Mouse (Mus musculus) spleen, adult 18-20 months (tissue): ENCODE measurements around the gene Kcnip1.

Source experiments
- DNase-seq, 2 experiments: peaks; one replicate each; pipeline ENCODE4 v3.0.0; 2022; ENCODE audit warnings: mixed read lengths in 2 of 2

The Kcnip1 gene

GRCm38 (mm10) chr11:33980146-33980545, 12.8 kb downstream of the Kcnip1 start:
- DNase-seq, result no peak

GRCm38 (mm10) chr11:33975121-33975520, 17.8 kb downstream of the Kcnip1 start:
- DNase-seq, result no peak

GRCm38 (mm10) chr11:33974341-33975040, 18.5 kb downstream of the Kcnip1 start:
- no peak for DNase-seq

- DNase-seq, result no peak
These were observed 20.8 kb downstream of the Kcnip1 start for GRCm38 (mm10) chr11:33972114-33972513.

- no peak for DNase-seq
These were observed 23.8 kb downstream of the Kcnip1 start for GRCm38 (mm10) chr11:33969199-33969598.

GRCm38 (mm10) chr11:33967708-33968107, 25.2 kb downstream of the Kcnip1 start:
- no peak for DNase-seq

- no peak for DNase-seq
These were observed 27.6 kb downstream of the Kcnip1 start for GRCm38 (mm10) chr11:33965380-33965779.

GRCm38 (mm10) chr11:33962688-33963407, 30.1 kb downstream of the Kcnip1 start, which contains the start of gene Kcnmb1:
Gene Kcnmb1 (plus strand): TSS chr11:33963013.
- no peak for DNase-seq

- DNase-seq, result no peak
These were observed 30.8 kb downstream of the Kcnip1 start for GRCm38 (mm10) chr11:33962178-33962577.

GRCm38 (mm10) chr11:33958713-33959112, 34.2 kb downstream of the Kcnip1 start:
- DNase-seq, result peak in 1 of 2 experiments; percentile 56

- DNase-seq, result no peak
These were observed 35.4 kb downstream of the Kcnip1 start for GRCm38 (mm10) chr11:33957595-33957994.

- DNase-seq, result no peak
These were observed 36.3 kb downstream of the Kcnip1 start for GRCm38 (mm10) chr11:33956623-33957022.

- DNase-seq, result no peak
These were observed 37.0 kb downstream of the Kcnip1 start for GRCm38 (mm10) chr11:33955982-33956381.

- DNase-seq, result no peak
These were observed 41.0 kb downstream of the Kcnip1 start for GRCm38 (mm10) chr11:33951684-33952625.

- no peak for DNase-seq
These were observed 41.8 kb downstream of the Kcnip1 start for GRCm38 (mm10) chr11:33951155-33951554.

- no peak for DNase-seq
These were observed 46.5 kb downstream of the Kcnip1 start for GRCm38 (mm10) chr11:33946501-33946900.

- DNase-seq, result no peak
These were observed 48.1 kb downstream of the Kcnip1 start for GRCm38 (mm10) chr11:33944786-33945328.

GRCm38 (mm10) chr11:33944067-33944785, 48.7 kb downstream of the Kcnip1 start:
- DNase-seq, result peak in 1 of 2 experiments; percentile 41

GRCm38 (mm10) chr11:33943565-33943964, 49.4 kb downstream of the Kcnip1 start:
- DNase-seq, result no peak

GRCm38 (mm10) chr11:33939456-33940113, 53.4 kb downstream of the Kcnip1 start:
- DNase-seq, result no peak

- peak in 1 of 2 experiments; percentile 22 for DNase-seq
These were observed 54.2 kb downstream of the Kcnip1 start for GRCm38 (mm10) chr11:33938561-33939274.
